Mouse (Mus musculus): ENCODE results near the gene Ltbp1.

Ltbp1 gene

DNA sequence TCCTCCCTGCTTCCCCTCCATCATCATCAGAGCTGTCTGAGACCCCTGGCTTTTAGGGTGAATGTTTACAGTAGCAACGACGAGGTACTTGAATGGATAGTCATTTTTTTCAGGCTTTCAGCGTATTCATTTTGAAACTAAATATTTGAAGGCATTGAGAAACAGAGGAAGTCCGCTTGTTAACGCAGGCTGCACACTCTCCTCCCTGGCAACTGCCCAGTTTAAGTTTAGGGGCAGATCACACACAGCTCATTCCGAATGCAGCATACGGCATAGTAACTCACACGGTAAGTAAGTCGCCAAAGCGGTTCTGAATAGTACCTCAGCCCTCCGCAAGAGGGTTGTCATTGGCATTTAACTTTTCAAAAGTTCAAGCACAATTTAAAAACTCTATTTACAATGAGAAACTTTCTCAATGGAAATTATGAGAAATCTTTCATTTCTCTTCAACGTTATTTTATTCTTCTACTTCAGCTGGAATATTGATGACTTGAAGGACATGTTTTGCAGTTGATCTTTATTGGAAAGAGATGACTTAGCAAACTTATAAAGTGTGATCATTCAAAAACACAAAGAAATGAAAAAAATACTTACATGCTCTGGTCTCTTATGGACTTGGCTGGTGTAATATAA is 175.7 kb downstream of the Ltbp1 start:
- no peak for DNase-seq

DNA sequence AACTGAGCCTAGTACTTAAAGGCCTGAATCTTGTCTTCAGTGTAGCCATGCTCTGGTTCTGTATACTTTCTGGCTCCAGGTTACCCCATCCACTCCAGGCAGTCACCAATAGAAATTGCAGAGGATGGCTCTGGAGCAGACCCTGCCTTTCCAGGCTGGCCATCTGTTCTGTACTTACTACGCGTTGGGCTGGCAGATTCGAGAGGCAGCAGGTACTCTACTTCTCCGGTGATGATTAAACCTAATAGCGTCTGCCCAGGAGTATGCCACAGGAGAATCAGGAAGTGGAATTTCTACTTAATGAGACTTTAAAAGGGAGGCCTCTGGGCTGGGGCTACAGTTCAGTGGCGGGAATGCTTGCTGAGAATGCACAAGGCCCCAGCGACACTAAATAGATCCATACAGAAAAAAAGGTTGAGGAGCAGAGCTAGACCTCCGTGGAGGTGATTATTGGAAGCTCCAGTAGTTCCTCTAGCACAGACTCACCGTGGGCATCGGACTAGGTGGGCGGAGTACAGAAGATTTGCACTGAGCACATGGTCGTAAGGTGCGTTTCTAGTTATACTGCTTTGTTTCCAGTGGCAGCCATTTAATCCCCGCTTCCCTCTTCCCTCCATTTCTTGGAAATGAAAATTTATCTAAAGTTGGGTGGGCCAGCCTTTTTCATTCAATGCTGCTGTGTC is 177.1 kb downstream of the Ltbp1 start:
- DNase-seq = no peak

DNA sequence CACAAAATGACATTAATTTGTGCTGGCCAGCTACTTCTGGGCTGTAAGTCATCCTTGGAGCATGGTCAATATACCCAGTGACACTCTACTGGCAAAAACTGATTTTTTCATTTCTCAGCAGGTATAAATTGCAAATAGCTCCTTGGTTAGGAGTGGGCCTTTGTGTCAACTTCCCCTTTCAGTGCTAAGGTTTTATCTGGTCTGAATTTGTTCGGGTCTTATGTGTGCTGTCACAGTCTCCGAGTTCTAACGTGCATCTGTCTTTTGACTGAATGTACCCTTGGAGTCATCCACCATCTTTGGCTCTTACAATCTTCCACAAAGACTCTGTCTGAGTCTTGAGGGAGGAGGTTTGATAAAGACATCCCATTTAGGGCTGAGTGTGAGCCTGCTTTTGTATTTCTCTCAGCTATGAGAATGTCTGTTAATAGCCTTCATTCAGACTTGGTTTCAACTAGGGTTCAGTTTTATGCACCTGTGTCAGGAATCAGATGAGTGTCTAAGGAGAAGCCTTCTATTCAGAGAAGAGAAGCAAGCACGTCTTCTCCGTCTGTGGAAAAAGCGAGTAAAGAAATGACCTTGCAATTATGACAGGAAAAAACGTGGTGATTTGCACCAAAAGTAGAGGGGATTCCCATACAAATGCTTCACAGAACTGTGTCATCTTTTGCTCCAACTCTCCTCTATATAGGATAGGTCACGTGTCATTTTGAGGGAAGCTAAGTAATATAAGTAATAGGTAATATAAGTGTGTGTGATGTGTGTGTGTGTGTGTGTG is 181.6 kb downstream of the Ltbp1 start:
- DNase-seq = no peak

DNA sequence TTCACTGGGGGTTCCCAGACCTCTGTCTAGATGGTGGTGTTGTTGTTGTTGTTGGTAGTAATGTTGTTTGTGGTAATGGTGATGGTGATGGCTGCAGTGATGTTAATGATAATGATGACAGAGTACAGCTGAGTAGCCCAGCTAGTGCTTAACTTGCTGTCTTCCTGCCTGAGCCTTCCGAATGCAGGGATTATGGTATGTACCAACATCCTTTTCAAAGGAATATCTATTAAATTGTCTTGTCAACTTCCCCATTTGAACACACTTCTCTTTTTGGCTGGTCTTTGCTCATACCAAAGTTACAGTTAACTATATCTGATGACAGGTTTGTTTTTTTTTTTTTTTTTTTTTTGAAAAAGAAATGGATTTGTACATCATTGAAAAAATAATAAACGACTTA is 191.6 kb downstream of the Ltbp1 start:
- DNase-seq = no peak

DNA sequence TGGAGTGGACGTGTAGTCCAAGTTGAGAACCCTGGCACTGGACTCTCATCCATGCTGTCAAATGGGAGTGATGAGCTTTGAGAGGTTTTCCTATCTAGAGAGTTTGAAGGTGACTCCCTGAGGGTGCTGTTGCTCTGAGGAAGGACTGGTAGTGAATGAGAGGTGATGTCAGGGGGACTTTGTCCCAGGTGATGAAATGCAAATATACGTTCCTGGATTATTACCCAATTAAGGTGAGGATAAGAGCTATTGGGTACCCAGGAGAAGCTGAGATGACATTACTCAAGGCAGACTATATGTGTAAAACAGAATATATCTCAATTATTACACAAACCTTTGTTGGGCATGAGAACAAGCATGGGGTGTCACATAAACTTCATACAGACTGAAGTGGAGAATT is 193.4 kb downstream of the Ltbp1 start:
- DNase-seq = no peak

DNA sequence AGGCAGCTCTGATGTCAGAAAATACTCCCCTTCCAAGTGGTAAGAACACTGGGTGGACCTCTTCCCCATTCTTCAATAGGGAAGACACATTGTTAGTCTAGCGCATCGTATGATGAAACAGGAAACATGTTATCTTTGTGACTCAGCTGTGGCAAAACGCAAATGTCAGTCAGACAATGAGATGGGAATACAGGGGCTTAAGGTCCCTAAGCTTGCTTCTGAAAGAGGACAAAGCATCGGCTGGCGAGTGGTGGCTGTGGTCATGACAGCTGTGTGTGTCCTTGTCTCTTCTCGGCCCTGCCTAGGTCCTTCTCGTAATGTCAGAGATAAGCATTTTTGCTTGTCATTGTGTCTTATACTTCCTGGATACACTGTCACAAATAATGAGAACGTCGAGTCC is 194.3 kb downstream of the Ltbp1 start:
- DNase-seq = peak; percentile 12

DNA sequence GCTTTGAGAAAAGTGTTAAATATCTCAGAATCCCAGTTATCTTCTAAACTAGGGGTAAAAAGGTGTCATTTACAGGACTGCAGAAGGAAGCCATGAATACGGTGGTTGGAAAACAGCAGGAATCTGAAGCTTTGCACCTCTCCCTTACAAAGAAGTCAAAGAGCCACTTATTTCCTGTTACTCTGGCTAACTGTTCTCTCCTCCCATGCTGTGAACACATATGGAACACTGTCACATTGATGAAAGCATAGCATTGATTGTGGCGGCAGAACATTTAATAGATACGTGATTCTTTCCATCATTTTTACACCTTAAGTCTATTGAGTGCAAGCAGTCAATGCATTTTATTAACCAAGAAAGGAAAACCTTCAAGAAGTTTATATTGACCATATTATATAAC is 196.9 kb downstream of the Ltbp1 start:
- DNase-seq = no peak

DNA sequence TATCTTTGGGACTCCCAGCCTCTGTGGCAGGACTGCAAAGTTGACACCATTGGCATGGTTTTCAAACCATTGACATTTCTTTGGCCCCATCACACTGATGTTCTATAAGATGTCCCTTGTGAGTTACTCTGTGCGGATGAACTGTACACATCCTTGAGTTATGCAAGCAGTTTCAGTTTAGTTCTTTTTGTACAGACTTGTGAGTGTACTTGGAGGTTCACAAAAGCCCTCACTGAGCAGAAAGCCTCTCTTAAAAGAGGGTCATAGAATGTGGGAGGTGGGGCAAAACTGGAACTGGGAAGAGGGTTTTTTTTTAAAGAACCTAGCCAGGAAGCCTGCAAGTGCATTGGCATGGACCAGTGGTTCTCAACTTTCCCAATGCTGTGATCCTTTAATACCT is 198.7 kb downstream of the Ltbp1 start:
- no peak for DNase-seq

DNA sequence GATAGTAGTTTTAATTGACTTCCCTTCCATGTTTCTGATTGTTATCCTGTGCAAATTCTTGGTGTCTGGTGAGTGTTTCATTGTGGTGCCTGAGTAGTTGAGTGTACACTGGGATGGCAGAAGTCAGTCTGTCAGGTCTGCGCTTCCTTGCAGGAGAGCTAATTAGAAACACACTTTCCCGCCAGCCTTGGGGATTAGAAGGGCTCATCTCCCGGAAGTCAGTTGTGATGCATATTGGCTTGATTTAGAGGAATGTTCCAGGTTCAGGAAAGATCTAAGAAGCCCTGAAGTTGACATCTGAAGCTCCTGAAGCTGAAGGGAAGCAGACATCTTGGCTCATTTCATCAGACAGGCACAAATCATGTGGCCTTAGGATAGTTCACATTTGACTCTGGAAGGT is 200.9 kb downstream of the Ltbp1 start:
- DNase-seq = no peak

DNA sequence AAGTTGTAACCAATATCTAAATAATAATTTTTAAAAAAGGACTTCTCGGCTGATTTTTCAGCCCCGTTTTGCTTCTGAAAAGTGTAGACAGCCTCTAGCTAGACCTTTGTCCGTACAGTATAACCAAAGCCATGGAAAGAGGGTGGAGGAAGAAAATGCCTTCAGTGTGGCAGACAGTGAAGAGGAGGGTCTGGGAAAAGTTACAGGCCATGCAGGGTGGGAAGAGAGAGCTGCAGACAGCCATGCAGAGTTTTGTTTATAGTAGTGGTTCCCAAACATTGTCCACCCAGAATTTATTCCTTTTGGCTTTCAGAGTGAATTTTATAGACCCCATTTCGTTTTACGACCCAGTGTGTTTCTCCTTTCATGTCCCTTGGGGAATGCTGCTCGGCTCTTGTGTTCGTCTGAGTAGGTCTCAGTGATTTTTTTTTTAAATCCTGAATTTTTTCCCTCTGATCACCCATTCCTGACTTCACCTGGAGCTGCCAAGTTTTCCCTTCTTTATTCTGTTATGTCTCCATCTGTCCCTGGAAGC is 202.9 kb downstream of the Ltbp1 start:
- no peak for DNase-seq

DNA sequence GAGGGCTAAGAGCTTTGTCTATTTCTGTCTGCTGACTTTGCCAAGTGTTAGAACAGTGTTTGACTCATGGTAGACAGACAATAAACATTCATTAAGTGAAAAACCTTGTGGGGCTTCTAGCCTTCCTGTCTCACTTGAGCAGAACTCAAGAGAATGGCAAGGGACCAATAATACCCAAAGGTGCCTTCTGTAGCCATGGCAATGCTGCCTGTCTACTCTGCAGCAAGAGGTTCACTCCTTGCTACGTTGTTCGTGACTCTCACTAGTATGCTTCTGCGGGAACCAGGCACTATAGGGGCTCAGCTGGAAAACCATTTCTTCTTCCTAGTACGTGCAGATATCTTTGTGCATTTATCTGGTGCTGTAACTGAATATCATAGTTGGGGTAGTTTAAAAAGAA is 205.2 kb downstream of the Ltbp1 start:
- DNase-seq = no peak

DNA sequence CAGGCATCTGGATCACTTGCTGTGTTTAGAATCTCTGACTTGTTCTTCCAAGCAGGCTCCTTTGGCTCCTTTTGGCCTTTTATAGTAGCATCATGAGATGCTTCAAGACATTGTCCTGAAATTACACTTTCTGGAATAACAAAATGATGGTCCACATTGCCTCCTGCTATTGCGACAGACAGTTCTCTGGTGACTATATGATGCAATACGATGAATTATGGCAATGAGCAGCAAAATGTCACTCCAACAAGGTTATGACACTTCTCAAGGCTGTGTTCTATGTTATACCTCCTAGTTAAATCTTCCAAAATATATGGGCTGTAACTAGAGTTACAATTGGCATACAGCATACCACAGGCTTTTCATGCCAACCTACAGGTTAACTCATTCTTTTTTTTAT is 211.0 kb downstream of the Ltbp1 start:
- DNase-seq = no peak

DNA sequence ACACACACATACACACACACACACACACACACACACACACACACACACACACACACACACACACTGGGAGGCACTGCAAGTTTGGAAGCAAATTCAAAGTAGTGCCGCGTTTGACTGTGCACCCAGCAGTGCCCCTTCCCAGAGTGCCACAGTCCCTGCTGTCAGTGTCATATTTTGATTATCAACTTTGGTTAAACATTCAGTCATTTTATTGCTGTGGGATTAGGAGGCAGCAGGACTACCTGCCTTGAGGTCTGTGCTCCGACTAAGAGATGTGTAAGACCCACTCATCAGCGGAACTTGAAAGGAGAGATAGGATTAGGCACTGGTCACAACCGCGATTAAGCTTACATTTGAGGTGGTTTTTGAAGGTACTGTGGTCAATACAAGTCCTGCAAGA is 213.3 kb downstream of the Ltbp1 start:
- DNase-seq = no peak

DNA sequence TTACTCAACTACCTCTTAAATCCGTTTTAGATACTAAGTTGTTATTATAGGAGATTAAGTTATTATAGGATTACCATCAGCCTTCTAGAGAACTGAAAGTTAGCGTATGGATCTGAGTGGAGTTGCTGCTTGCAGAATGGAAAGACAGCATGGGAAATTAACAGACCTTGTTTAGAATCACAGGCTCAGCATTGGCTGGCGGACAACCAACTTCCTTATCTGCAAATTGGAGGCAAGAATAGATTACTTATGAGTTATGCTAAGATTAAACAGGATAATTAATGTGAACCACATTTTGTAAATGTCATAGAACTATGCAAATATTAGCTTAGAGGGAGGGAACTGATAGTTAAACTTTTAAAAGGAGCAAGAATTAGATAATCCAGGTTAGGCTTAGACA is 223.0 kb downstream of the Ltbp1 start:
- no peak for DNase-seq

DNA sequence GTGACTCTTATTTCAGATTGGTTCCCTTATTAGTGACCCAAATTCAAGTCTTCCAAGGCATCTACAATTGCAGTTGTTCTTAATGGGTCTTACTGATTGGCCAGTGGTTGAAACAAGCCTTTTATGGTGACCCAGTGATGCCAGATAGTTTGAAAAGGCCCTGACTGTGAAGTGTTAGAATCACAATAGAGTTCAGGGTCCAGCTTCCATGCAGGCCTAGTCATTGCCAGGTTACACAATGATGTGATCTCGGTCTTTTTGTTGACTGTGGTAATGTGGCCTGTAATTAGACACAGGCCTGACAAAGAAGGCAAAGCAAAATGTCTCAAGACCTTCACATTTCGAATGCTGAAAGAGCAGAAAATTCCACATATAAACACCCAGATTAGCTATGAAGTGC is 227.8 kb downstream of the Ltbp1 start:
- DNase-seq = no peak

DNA sequence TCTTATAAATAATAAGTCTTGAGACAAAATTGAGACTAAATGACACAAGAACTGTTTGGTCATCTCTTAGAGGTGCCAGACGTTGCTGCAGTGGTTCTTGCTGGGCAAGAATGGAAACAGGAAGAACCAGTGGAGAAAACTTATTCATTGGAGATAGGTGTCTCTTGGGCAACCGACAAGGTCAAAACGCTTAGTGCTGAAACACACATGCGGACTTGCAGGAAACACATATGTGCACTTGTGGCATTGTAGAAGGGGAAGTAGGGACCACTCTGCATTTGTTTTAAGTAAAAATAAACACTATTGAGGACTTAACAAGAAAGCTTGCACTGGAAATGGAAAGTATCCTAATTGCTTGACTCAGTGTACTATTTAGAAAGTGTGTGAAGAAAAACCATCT is 228.6 kb downstream of the Ltbp1 start:
- no peak for DNase-seq

DNA sequence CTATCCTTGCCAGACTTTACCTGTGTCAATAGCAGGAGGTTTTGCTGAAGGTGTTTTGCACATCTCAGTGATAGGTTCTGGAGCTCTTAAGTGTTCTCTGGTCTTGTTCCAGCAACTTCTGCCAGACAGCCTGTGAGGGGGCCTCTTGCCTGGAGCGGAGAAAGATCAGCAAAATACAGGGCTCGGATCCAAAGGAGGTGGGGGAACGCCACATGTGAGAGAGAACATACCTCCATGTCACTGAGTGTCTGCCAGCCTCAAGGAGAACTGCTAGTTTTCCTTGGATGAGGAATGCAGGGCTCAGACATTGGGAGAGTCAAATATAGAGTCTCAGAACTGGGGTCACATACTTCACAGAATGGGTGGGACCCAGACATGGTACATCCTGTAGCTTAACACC is 230.4 kb downstream of the Ltbp1 start:
- no peak for DNase-seq

DNA sequence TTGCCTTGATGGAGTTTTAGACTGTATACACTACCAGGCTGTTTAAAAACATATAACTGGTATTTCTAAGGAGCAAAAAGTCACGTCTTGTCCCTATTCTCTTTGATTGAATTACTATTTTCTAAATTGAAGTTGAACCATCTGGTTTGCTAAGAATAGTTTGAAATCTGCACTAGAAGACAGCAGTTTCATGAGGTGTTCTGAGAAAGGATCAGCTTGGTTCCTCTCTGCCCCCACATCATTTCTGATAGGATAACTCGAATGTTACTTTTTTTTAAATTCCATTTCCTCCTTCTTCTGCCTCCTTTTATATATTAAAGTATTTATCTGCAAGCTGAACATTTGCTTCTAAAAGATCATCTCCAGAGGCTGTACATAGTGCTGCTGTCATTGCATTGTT is 231.2 kb downstream of the Ltbp1 start:
- no peak for DNase-seq

DNA sequence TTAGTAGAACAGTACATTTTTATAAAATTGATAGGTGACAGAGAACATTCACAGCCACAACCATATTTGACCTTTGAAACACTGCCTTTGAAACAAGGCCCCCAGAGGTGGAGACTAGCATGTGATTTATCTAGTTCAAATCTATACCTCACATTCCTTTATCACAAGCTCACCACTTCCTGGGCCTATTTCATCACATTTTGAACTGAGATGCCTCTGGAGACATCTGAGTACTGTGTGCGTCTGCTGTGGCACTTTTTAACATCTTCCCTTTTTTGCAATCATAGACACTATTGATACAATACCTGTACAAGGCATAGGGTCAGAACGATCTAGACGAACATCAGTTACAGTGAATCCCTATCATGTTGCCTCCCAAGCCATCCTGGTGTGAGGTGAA is 232.1 kb downstream of the Ltbp1 start:
- DNase-seq = no peak

DNA sequence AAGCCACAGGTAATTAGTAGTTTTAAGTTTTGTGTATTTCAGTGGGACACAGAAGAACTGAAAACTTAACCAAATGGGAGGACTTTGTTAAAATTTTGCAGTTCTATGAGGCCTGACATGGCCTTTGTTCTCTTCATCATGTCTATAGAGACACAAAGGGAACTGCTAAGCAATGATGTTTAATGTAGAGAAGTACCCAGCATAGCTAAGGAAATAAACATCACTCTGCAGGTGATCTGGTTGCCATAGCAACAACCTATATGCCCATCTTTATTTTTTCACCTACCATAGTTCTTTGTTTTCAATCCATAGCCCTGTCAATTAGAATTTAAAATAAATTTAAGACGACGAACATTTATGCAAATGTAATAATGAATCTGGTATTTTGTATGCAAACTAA is 233.3 kb downstream of the Ltbp1 start:
- DNase-seq = no peak

DNA sequence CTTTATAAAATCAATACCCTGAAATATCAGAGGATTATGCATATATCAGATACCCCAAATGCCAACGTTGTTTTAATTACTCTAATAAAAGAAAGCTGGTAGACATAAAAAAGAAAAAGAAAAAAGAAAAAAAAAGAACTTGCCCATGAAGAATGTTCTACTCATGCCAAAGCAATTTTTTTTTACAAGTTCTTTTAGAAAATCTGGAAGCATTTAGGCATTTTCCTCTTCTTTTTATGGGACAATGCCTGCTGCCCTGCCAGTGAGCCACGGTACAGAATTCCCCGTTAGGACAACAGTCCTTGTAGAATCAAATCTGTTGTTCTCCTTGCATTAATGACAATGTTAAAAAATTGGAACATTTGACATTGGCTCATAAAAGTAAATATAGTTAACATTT is 234.2 kb downstream of the Ltbp1 start:
- DNase-seq = no peak

DNA sequence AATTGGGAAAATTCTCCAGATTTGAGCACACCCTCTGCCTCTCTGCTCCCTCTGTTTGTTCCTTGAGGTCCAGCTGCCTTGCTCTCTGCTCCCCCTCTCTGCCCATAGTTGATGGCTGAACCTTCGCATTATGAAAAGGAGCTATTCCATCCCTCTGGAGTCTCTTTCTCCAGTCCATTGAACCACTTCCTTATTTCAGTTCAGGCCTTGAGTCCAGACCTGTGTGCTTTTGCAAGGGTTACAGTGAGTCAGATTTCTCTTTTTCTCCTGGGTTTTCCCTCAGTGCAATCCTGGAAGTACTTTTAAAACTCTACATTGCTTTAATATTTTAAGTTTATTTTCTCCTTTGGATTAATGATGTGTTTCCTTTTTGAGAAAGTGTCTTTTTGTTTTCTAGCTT is 236.7 kb downstream of the Ltbp1 start:
- no peak for DNase-seq

DNA sequence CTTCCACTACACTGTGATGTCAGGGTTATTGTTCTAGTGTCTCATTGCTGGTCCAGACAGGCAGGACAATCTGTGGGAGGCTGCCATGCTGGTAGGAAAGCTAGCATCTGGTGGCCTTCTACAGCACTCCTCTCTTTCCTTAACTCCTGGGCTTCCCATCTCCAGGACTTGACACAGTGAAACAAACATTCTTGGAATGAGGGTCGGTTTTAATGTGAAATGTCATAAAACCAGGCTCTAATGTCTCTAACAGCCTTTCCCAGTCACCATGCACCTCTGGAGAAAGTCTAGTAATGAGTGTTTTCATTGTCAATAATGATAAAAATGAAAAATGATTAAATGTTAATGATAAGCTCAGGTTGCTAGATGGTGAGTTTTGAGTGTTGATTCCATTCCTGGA is 237.9 kb downstream of the Ltbp1 start:
- no peak for DNase-seq

DNA sequence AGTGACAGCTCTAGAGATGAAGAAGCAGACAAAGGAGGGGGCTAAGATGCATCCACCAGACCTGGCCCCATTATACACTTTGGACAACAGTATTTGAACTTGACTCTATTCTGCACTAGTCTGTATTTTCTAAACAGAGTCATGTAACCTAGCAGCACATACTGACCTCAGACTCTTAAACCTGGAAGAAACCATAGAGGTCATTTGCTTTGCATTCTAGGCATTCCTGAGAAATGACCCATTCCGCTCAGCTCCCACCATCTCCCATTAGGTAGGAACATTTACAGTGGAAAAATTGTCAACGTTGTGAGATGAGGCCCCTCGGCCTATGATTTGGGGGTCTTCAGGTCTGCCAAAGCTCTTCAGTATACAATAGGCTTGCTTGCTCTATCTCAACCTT is 238.8 kb downstream of the Ltbp1 start:
- no peak for DNase-seq

All from liver (tissue).